Mouse (Mus musculus) G1E (cell line): Measurements from ENCODE around the gene Hyal2.

Experiments
- CTCF ChIP-seq: IDR thresholded peaks from 2 replicates; pipeline ENCODE4 v1.5.1; 2012; ENCODE audit warnings: low read depth, low read length, inconsistent platforms, mixed read lengths
- GATA1 ChIP-seq: IDR thresholded peaks from 2 replicates; pipeline ENCODE4 v1.6.1; 2012; ENCODE audit warnings: borderline replicate concordance, low read length, inconsistent platforms, mixed read lengths

- TF ChIP-seq CTCF (no peak), GATA1 (no peak)
These were observed 14.0 kb upstream of the Hyal2 start for GRCm38 (mm10) chr9:107553541-107554318.
